Mouse (Mus musculus) lung, adult 18-20 months (tissue): ENCODE measurements at regions not wholly inside any gene's neighbourhood (a gene's known extent, or its start where the extent isn't known, plus 50 kb on each side); places are given as distances from the start of the nearest gene placed in this dataset.

Source experiments
- DNase-seq, 2 experiments: peaks; one replicate each; pipeline ENCODE4 v3.0.0; 2022; ENCODE audit warnings: mixed read lengths in 2 of 2

- DNase-seq: no peak
Observed at GRCm38 (mm10) chr7:118042914-118043313, 73.1 kb downstream of the Rps15a start.

GRCm38 (mm10) chr7:118039862-118040261, 76.1 kb downstream of the Rps15a start:
- DNase-seq: no peak

GRCm38 (mm10) chr7:118037062-118037461, 78.9 kb downstream of the Rps15a start:
- no peak for DNase-seq

- no peak for DNase-seq
Observed at GRCm38 (mm10) chr7:118026106-118026526, 89.9 kb downstream of the Rps15a start.

- DNase-seq: no peak
Observed at GRCm38 (mm10) chr7:118004620-118005019, 111.4 kb downstream of the Rps15a start.

- DNase-seq: no peak
Observed at GRCm38 (mm10) chr7:118001881-118002280, 114.1 kb downstream of the Rps15a start.

- peak; percentile 4 to 7 for DNase-seq
Observed at GRCm38 (mm10) chr7:118001121-118001520, 114.9 kb downstream of the Rps15a start.

GRCm38 (mm10) chr7:117982177-117982576, 133.8 kb downstream of the Rps15a start:
- DNase-seq: no peak

- DNase-seq: no peak
Observed at GRCm38 (mm10) chr7:117971176-117971575, 144.8 kb downstream of the Rps15a start.

GRCm38 (mm10) chr7:117943435-117943834, 172.6 kb downstream of the Rps15a start:
- DNase-seq: no peak

- DNase-seq: no peak
Observed at GRCm38 (mm10) chr7:117939618-117940017, 176.4 kb downstream of the Rps15a start.

GRCm38 (mm10) chr7:117934908-117935307, 181.1 kb downstream of the Rps15a start:
- no peak for DNase-seq

- DNase-seq: no peak
Observed at GRCm38 (mm10) chr7:117931234-117931895, 184.6 kb downstream of the Rps15a start.

- DNase-seq: no peak
Observed at GRCm38 (mm10) chr7:117930392-117930791, 185.6 kb downstream of the Rps15a start.

GRCm38 (mm10) chr7:117926396-117926795, 189.6 kb downstream of the Rps15a start:
- DNase-seq: no peak

GRCm38 (mm10) chr7:117922270-117922669, 193.7 kb downstream of the Rps15a start:
- no peak for DNase-seq

GRCm38 (mm10) chr7:117918206-117918995, 197.6 kb downstream of the Rps15a start:
- no peak for DNase-seq

- DNase-seq: no peak
Observed at GRCm38 (mm10) chr7:117916915-117917314, 199.1 kb downstream of the Rps15a start.

GRCm38 (mm10) chr7:117912453-117912852, 203.5 kb downstream of the Rps15a start:
- DNase-seq: no peak

GRCm38 (mm10) chr7:117911062-117911461, 204.9 kb downstream of the Rps15a start:
- DNase-seq: no peak

- peak in 1 of 2 experiments; percentile 1 for DNase-seq
Observed at GRCm38 (mm10) chr7:117896528-117896927, 219.5 kb downstream of the Rps15a start.

GRCm38 (mm10) chr7:117887288-117887687, 228.7 kb downstream of the Rps15a start:
- no peak for DNase-seq

- DNase-seq: peak; percentile 36 to 45
Observed at GRCm38 (mm10) chr7:117882803-117883202, 233.2 kb downstream of the Rps15a start.

- DNase-seq: no peak
Observed at GRCm38 (mm10) chr7:117878903-117879302, 237.1 kb downstream of the Rps15a start.
